Mouse (Mus musculus): ENCODE data around the gene Rbfox3. TPM values are rescaled to one million over a fixed set of nuclear protein-coding genes. Genes with fewer than 3 reads are reported as not detected.
A peak's percentile ranks its signal among the peaks of the same experiment; 100 is the strongest.

Rbfox3 gene
- polyA plus RNA-seq, 1 experiment, result not detected

DNA sequence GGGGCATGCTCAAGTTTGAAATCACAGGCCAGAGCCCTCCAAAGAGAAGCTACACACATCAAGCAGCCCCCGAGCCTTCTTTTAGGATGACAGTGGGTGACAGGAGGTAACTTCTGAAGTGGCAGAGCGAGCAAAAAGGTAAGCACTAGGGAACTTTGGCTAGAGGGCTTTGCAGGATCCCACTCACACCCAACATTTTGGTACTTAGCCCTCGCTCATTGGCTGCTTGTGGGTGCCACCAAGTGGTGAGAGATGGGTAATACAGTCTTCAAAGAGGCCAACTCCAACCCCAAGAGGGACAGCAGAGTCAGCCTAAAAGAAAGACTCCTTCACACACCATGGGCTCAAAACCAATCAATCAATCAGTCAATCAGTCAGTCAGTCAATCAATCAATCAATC lies 168.6 kb downstream of the Rbfox3 start:
- H3K27me3 ChIP-seq (ENCODE audit: control insufficient read depth, insufficient read depth, insufficient read length), result peaks cover 43% of the 10 kb centered on the region
- no peak for TF ChIP-seq SRF (IDR thresholded peaks at IDR 0.05; ENCODE audit: control insufficient read depth, insufficient read length, low read depth)
- TF ChIP-seq MAX (IDR thresholded peaks at IDR 0.05; ENCODE audit: low read depth), result no peak
- no peak for TF ChIP-seq E2F4 (IDR thresholded peaks at IDR 0.05; ENCODE audit: insufficient read depth)
- no peak for TF ChIP-seq USF1 (IDR thresholded peaks at IDR 0.05; ENCODE audit: low read depth)
- TF ChIP-seq POLR2A (IDR thresholded peaks at IDR 0.05; ENCODE audit: insufficient read length, low read depth), result no peak
- no peak for TF ChIP-seq REST (IDR thresholded peaks at IDR 0.05; ENCODE audit: insufficient read depth, insufficient read length)
- no peak for TF ChIP-seq TCF3 (IDR thresholded peaks at IDR 0.05; ENCODE audit: insufficient read length, low read depth)
- TF ChIP-seq MYOD1 (IDR thresholded peaks at IDR 0.05; ENCODE audit: control insufficient read depth in 1 of 3, insufficient read length in 2 of 3, low read depth in 2 of 3), result no peak
- no peak for TF ChIP-seq MYOG (IDR thresholded peaks at IDR 0.05; ENCODE audit: control insufficient read depth in 1 of 3, insufficient read depth in 1 of 3, insufficient read length in 2 of 3, low read depth in 2 of 3)
- no peak for TF ChIP-seq TCF12 (IDR thresholded peaks at IDR 0.05; ENCODE audit: insufficient read depth, poor library complexity, severe bottlenecking)

DNA sequence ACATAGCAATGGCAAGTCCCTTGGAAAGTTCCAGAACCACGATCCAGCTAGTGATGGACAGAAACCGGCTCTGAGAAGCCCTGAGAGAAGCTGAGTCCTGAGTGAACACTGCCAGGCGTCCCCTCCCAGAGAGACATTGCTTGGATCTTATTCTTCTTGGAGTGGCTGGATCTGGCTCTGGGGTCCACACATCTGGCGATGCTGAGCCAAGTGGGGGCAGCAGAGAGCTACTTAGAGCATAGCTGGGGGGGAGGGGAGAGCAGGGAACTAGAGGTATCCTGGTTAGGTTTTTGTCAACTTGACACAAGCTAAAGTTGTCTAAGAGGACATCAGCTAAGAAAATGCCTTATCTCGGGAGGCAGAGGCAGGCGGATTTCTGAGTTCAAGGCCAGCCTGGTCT lies 170.1 kb downstream of the Rbfox3 start:
- TF ChIP-seq POLR2AphosphoS2 (IDR thresholded peaks at IDR 0.05; ENCODE audit: insufficient read length, low read depth), result no peak
- no peak for TF ChIP-seq TCF3 (IDR thresholded peaks at IDR 0.05; ENCODE audit: insufficient read length, low read depth)
- TF ChIP-seq E2F4 (IDR thresholded peaks at IDR 0.05; ENCODE audit: insufficient read depth), result no peak
- no peak for TF ChIP-seq MAX (IDR thresholded peaks at IDR 0.05; ENCODE audit: low read depth)
- TF ChIP-seq MYOD1 (IDR thresholded peaks at IDR 0.05; ENCODE audit: control insufficient read depth in 1 of 3, insufficient read length in 2 of 3, low read depth in 2 of 3), result no peak
- TF ChIP-seq REST (IDR thresholded peaks at IDR 0.05; ENCODE audit: insufficient read depth, insufficient read length), result no peak
- TF ChIP-seq TCF12 (IDR thresholded peaks at IDR 0.05; ENCODE audit: insufficient read depth, poor library complexity, severe bottlenecking), result no peak
- TF ChIP-seq USF1 (IDR thresholded peaks at IDR 0.05; ENCODE audit: low read depth), result no peak
- TF ChIP-seq MYOG (IDR thresholded peaks at IDR 0.05; ENCODE audit: control insufficient read depth in 1 of 3, insufficient read depth in 1 of 3, insufficient read length in 2 of 3, low read depth in 2 of 3), result no peak
- no peak overlapping the region for H3K4me3 ChIP-seq
- H3K79me2 ChIP-seq (ENCODE audit: control insufficient read depth, insufficient read depth), result no peaks in the 10 kb centered on the region
- no peaks in the 10 kb centered on the region for H3K36me3 ChIP-seq (ENCODE audit: control insufficient read depth, insufficient read depth)
- H3K27me3 ChIP-seq (ENCODE audit: control insufficient read depth, insufficient read depth, insufficient read length), result peaks cover 33% of the 10 kb centered on the region
- H3K4me2 ChIP-seq (ENCODE audit: low read depth), result no peak overlapping the region
- H3ac ChIP-seq (ENCODE audit: control insufficient read depth, insufficient read length), result no peak overlapping the region

More for the DNA sequence above, 168.6 kb downstream of the Rbfox3 start:
- no peak overlapping the region for H3ac ChIP-seq (ENCODE audit: control insufficient read depth, insufficient read length)
- no peaks in the 10 kb centered on the region for H3K36me3 ChIP-seq (ENCODE audit: control insufficient read depth, insufficient read depth)
- H3K4me3 ChIP-seq, result no peak overlapping the region
- H3K4me2 ChIP-seq (ENCODE audit: low read depth), result no peak overlapping the region
- H3K79me2 ChIP-seq (ENCODE audit: control insufficient read depth, insufficient read depth), result no peaks in the 10 kb centered on the region

DNA sequence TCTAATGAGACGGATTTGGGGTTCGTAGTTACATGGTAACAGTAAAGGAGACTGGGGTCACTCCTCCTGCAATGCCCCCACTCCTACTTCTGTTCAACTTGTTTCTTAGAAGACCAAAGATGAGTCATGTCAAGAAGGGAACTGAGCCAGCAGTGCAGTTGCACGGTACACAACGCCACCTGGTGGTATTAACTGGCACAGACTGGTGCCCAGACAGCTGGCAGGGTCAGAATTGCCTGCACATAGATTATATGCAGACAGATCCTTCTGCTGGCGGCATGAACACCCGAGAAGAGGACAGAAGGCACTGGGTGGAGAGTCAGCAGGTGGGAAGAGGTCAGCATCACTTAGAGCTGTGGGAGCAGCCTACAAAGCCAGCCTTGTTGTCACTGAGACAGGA lies 171.4 kb downstream of the Rbfox3 start:
- no peak overlapping the region for H3K4me2 ChIP-seq (ENCODE audit: low read depth)
- H3ac ChIP-seq (ENCODE audit: control insufficient read depth, insufficient read length), result no peak overlapping the region
- no peaks in the 10 kb centered on the region for H3K79me2 ChIP-seq (ENCODE audit: control insufficient read depth, insufficient read depth)
- TF ChIP-seq CEBPB (IDR thresholded peaks at IDR 0.05; ENCODE audit: insufficient read depth, poor library complexity, severe bottlenecking), result no peak
- peaks cover 34% of the 10 kb centered on the region for H3K27me3 ChIP-seq (ENCODE audit: control insufficient read depth, insufficient read depth, insufficient read length)
- H3K4me3 ChIP-seq, result no peak overlapping the region
- H3K36me3 ChIP-seq (ENCODE audit: control insufficient read depth, insufficient read depth), result no peaks in the 10 kb centered on the region

DNA sequence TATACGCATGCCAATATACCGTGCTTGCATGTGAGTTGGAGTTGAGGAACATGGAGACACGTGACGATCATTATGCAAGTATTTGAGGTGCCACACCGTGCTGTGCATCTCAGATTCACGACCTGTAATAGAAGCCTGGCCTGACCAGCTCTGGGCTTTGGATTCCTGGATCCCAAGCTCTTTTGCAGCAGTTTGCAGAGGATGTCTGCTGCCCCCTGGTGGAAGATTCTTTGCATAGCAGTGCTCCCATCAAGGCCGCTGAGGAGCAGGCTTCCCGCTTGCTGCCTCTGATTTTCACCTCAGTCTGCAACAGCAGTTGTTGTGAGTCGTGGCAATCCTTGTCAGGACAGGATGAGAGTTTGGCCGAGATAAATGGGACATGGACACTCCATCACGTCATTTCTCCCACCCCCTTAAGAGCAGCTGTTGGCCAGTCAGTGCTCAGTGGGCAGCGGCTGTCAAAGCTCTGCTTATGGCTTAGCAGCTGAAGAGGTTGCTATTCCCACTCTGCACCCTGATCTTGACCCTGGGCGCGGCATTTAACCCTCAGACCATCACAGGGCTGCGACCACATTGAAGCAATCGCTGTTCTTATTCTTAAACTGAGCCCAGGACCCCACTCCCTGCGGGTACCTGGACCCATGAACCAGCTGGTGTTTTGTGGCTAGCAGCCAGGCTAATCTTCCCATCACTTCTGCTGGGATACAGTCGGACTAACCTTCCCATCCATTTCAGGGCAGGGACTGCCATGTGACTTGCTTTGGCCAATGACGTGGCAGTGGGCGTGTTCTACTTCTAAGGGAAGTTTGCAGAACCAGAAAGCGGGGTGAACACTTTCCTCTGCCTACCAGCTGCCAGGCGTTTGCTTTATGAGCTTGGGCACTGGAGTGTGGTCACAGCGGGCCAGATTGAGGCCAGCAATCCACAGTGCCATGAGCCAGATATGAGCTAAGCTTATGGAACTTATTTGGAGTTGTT lies 172.3 kb downstream of the Rbfox3 start:
- Histone ChIP-seq H3K36me3 (ENCODE audit: control insufficient read depth, insufficient read depth) (no peaks in the 10 kb centered on the region), H3K4me2 (ENCODE audit: low read depth) (no peak overlapping the region), H3K4me3 (no peak overlapping the region), H3K27me3 (ENCODE audit: control insufficient read depth, insufficient read depth, insufficient read length) (peaks cover 31% of the 10 kb centered on the region), H3ac (ENCODE audit: control insufficient read depth, insufficient read length) (no peak overlapping the region), H3K79me2 (ENCODE audit: control insufficient read depth, insufficient read depth) (no peaks in the 10 kb centered on the region)
- no peak for TF ChIP-seq MYOD1 (IDR thresholded peaks at IDR 0.05; ENCODE audit: control insufficient read depth in 1 of 3, insufficient read length in 2 of 3, low read depth in 2 of 3)
- no peak for TF ChIP-seq POLR2A (IDR thresholded peaks at IDR 0.05; ENCODE audit: insufficient read length, low read depth)
- TF ChIP-seq E2F4 (IDR thresholded peaks at IDR 0.05; ENCODE audit: insufficient read depth), result no peak
- TF ChIP-seq CEBPB (IDR thresholded peaks at IDR 0.05; ENCODE audit: insufficient read depth, poor library complexity, severe bottlenecking), result no peak
- no peak for TF ChIP-seq REST (IDR thresholded peaks at IDR 0.05; ENCODE audit: insufficient read depth, insufficient read length)
- no peak for TF ChIP-seq TCF3 (IDR thresholded peaks at IDR 0.05; ENCODE audit: insufficient read length, low read depth)
- peak in 1 of 3 experiments; percentile 43 for TF ChIP-seq MYOG (IDR thresholded peaks at IDR 0.05; ENCODE audit: control insufficient read depth in 1 of 3, insufficient read depth in 1 of 3, insufficient read length in 2 of 3, low read depth in 2 of 3)
- no peak for TF ChIP-seq POLR2AphosphoS2 (IDR thresholded peaks at IDR 0.05; ENCODE audit: insufficient read length, low read depth)
- peak; percentile 46 for TF ChIP-seq USF1 (IDR thresholded peaks at IDR 0.05; ENCODE audit: low read depth)
- TF ChIP-seq MAX (IDR thresholded peaks at IDR 0.05; ENCODE audit: low read depth), result no peak

DNA sequence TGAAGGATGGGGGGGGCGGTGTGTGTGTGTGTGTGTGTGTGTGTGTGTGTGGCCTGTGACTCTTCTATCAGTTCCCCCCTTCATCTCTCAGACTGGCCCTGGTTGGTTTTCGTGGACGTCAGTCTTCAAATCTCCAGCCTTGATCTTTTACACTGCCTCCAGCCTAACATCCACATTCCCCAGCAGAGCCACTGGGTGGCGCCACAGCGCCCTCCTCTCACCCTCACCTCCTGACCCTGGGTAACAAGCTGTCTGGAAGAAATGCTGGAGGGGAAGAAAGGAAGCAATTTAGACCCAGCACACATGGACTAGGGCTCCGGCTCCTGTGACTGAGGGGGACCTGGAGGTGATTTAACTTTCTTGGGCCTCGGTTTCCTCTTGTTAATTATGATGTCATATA lies 173.1 kb downstream of the Rbfox3 start:
- Histone ChIP-seq H3K4me3 (no peak overlapping the region), H3K4me2 (ENCODE audit: low read depth) (no peak overlapping the region), H3K79me2 (ENCODE audit: control insufficient read depth, insufficient read depth) (no peaks in the 10 kb centered on the region), H3ac (ENCODE audit: control insufficient read depth, insufficient read length) (no peak overlapping the region), H3K36me3 (ENCODE audit: control insufficient read depth, insufficient read depth) (no peaks in the 10 kb centered on the region), H3K27me3 (ENCODE audit: control insufficient read depth, insufficient read depth, insufficient read length) (peaks cover 24% of the 10 kb centered on the region)
- no peak for TF ChIP-seq MYOG (IDR thresholded peaks at IDR 0.05; ENCODE audit: control insufficient read depth in 1 of 3, insufficient read depth in 1 of 3, insufficient read length in 2 of 3, low read depth in 2 of 3)
- TF ChIP-seq REST (IDR thresholded peaks at IDR 0.05; ENCODE audit: insufficient read depth, insufficient read length), result no peak
- TF ChIP-seq TCF3 (IDR thresholded peaks at IDR 0.05; ENCODE audit: insufficient read length, low read depth), result no peak
- no peak for TF ChIP-seq TCF12 (IDR thresholded peaks at IDR 0.05; ENCODE audit: insufficient read depth, poor library complexity, severe bottlenecking)
- no peak for TF ChIP-seq POLR2A (IDR thresholded peaks at IDR 0.05; ENCODE audit: insufficient read length, low read depth)
- TF ChIP-seq POLR2AphosphoS2 (IDR thresholded peaks at IDR 0.05; ENCODE audit: insufficient read length, low read depth), result no peak
- TF ChIP-seq USF1 (IDR thresholded peaks at IDR 0.05; ENCODE audit: low read depth), result no peak
- TF ChIP-seq E2F4 (IDR thresholded peaks at IDR 0.05; ENCODE audit: insufficient read depth), result no peak
- TF ChIP-seq MYOD1 (IDR thresholded peaks at IDR 0.05; ENCODE audit: control insufficient read depth in 1 of 3, insufficient read length in 2 of 3, low read depth in 2 of 3), result no peak
- TF ChIP-seq CEBPB (IDR thresholded peaks at IDR 0.05; ENCODE audit: insufficient read depth, poor library complexity, severe bottlenecking), result no peak
- TF ChIP-seq MAX (IDR thresholded peaks at IDR 0.05; ENCODE audit: low read depth), result no peak
- TF ChIP-seq SRF (IDR thresholded peaks at IDR 0.05; ENCODE audit: control insufficient read depth, insufficient read length, low read depth), result no peak

All from myocyte (in vitro differentiated cells).